Mouse (Mus musculus) liver, adult 2 months (tissue): ENCODE measurements around the gene Dlgap1. TPM values are rescaled to one million over a fixed set of nuclear protein-coding genes. Genes with fewer than 3 reads are reported as not detected.

Source experiments
- DNase-seq: peaks from one replicate; pipeline ENCODE4 v3.0.0-alpha.2; 2011; ENCODE audit warnings: low read depth, low spot score; ENCODE audit errors: extremely low read depth
- H3K27ac ChIP-seq: fragments of 200-500 bp; replicated peaks from 2 replicates; pipeline ENCODE4 v1.5.1; 2012; ENCODE audit warnings: low read depth, mild to moderate bottlenecking, control low read depth, inconsistent platforms, low read length; ENCODE audit not compliant: insufficient read depth
- H3K27me3 ChIP-seq: fragments of 200-500 bp; 2 replicates; pipeline ENCODE4 v1.6.1; 2012; ENCODE audit warnings: mild to moderate bottlenecking, moderate library complexity, low read length, inconsistent platforms; ENCODE audit not compliant: control insufficient read depth, insufficient read depth
- H3K36me3 ChIP-seq: fragments of 200-500 bp; 2 replicates; pipeline ENCODE4 v1.6.1; 2012; ENCODE audit warnings: low read length, inconsistent platforms; ENCODE audit not compliant: control insufficient read depth, insufficient read depth
- H3K4me1 ChIP-seq: fragments of 200-500 bp; 2 replicates; pipeline ENCODE4 v1.6.1; 2011; ENCODE audit warnings: low read length; ENCODE audit not compliant: control insufficient read depth, insufficient read depth
- H3K4me3 ChIP-seq: fragments of 200-500 bp; 2 replicates; pipeline ENCODE4 v1.5.1; 2011; ENCODE audit warnings: low read depth, mild to moderate bottlenecking, control low read depth, low read length, moderate library complexity; ENCODE audit not compliant: insufficient read depth
- H3K79me2 ChIP-seq: fragments of 200-500 bp; 2 replicates; pipeline ENCODE4 v1.6.1; 2012; ENCODE audit warnings: inconsistent platforms, mild to moderate bottlenecking, low read length, moderate library complexity; ENCODE audit not compliant: control insufficient read depth, insufficient read depth
- H3K9ac ChIP-seq: fragments of 200-500 bp; 2 replicates; pipeline ENCODE4 v1.6.1; 2012; ENCODE audit warnings: low read depth, mild to moderate bottlenecking, control low read depth, inconsistent platforms, low read length
- CTCF ChIP-seq: fragments of 200-500 bp; IDR thresholded peaks from 2 replicates; pipeline ENCODE4 v1.5.1; 2011; ENCODE audit warnings: low read depth, low read length, control low read depth
- POLR2A ChIP-seq: fragments of 200-500 bp; IDR thresholded peaks from 2 replicates; pipeline ENCODE4 v1.6.1; 2011; ENCODE audit warnings: low read length, control low read depth; ENCODE audit not compliant: insufficient read depth; ENCODE audit errors: extremely low read depth
- WGBS: fragments of 180-500 bp; shearing (Covaris S2); methylation state at CpG from one replicate; pipeline ENCODE4 v1.1.7; 2018; 5-methylcytosine and 5-hydroxymethylcytosine counted together
- polyA plus RNA-seq: library from polyadenylated mRNA; depleted of rRNA; stranded (reverse); fragments of >200 nt; gene quantifications from 2 replicates; pipeline ENCODE4 v1.2.3, GENCODE M21; 2012
- total RNA-seq: library from RNA; depleted of rRNA; stranded (reverse); fragments of >200 nt; gene quantifications from 2 replicates; pipeline ENCODE4 v1.2.3, GENCODE M21; 2014

Gene Dlgap1
- total and polyA plus RNA-seq, 2 experiments = 0.55 to 1.5 TPM

DNA sequence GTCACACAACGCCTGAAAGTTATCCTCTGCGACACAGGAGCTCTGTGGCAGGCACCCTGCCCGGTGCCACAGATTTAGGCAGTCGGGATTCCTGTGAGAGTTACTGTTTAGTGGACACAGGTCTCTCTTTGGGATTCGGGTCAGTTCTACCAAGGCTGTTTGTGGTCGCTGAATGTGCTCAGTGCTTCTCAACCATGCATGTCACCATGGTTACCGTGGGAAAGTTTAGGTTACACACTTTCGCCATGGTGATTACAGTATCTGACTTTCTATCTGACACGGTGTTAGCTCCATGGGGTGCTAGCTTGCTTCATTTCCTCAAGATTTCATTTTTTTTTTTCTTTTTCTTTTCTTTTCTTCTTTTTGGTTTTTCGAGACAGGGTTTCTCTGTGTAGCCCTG, 793.8 kb downstream of the Dlgap1 start:
- no peak overlapping the region for H3K27ac ChIP-seq
- H3K79me2 ChIP-seq = no peaks in the 10 kb centered on the region
- H3K4me3 ChIP-seq = no peak overlapping the region
- 91% methylated on average over 10 of the region's 10 CpGs for WGBS
- no peaks in the 10 kb centered on the region for H3K4me1 ChIP-seq
- TF ChIP-seq POLR2A = no peak
- no peaks in the 10 kb centered on the region for H3K27me3 ChIP-seq
- no peak overlapping the region for H3K9ac ChIP-seq
- no peak for DNase-seq
- H3K36me3 ChIP-seq = no peaks in the 10 kb centered on the region

DNA sequence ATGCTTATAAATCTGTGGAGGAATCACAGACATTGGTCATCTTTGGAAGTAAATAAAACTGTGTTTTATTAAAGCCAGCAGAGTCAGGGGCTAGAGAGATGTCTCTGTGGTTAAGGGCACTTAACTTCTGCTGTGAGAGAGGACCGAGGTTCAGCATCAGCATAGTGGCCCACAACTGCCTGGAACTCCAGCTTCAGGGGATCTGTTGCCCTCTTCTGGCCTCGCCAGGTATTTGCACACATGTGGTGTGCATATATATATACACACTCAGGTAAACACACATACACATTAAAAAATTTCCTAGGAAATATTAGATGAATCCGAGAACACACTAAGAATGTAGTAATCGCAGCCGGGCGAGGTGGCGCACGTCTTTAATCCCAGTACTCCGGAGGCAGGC, 796.5 kb downstream of the Dlgap1 start:
- 98% methylated on average over 9 of the region's 9 CpGs for WGBS

DNA sequence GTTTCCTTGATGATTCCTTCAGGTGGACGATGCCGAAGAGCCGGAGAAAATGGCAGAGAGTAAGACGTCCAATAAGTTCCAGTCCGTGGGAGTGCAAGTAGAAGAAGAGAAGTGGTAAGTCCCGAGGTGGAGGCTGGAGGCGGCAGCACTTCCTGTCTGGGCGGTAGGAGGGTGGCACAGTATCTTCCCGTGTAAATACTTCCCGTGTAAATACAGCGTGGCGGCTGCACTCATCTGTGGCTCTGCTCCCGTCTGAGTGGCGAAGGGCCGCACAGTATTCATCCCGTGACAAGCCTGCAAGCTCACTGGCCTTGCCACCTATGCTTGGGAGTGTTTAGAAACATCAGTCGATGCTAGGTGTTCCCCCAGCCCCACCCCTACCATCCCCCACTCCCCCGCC, 797.1 kb downstream of the Dlgap1 start:
- no peak for DNase-seq
- Histone ChIP-seq H3K9ac (no peak overlapping the region), H3K27me3 (no peaks in the 10 kb centered on the region), H3K4me3 (no peak overlapping the region), H3K79me2 (no peaks in the 10 kb centered on the region), H3K27ac (no peak overlapping the region), H3K36me3 (no peaks in the 10 kb centered on the region), H3K4me1 (no peaks in the 10 kb centered on the region)
- 72% methylated on average over 18 of the region's 18 CpGs for WGBS
- TF ChIP-seq CTCF (no peak), POLR2A (no peak)

More for the DNA sequence above, 796.5 kb downstream of the Dlgap1 start:
- H3K36me3 ChIP-seq = no peaks in the 10 kb centered on the region
- no peaks in the 10 kb centered on the region for H3K79me2 ChIP-seq
- no peaks in the 10 kb centered on the region for H3K27me3 ChIP-seq
- no peak overlapping the region for H3K9ac ChIP-seq
- no peak for DNase-seq
- H3K27ac ChIP-seq = no peak overlapping the region
- H3K4me3 ChIP-seq = no peak overlapping the region
- no peak for TF ChIP-seq CTCF
- H3K4me1 ChIP-seq = no peaks in the 10 kb centered on the region

DNA sequence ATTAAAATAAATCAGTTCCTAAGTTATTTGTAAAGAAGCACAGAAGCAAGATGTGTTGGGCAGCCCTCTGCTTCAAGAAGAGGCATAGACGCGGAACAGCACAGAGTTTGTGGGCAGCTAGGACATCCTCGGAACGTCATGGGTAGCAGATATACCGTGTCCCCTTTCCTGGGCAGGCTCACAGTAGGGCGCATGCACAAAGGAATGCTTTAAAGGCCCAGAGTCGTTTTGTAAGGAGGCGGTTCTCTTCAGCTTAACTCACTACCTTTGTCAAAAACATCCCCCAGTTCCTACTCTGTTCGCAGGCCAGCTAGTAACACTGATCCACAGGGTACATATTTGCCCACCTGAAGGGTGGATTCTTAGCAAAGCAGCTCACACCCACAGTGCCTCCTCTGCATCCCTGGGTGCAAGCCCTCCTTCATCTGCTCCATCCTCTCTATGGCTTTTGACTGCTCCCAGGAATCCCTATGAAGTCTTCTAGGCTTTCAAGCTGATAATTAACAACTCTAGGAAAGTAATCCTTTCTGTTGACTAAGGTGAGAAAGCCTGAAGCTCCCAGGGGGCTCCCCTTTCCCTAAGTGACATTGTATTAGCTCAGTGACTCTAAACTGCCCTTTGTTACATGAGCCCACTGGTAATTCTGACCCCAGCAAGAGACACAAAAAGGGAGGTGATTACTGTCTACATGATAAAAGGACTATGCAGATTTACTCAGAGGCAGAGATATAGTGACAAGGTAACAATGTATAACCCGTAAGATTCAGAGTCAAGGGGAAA, 803.4 kb downstream of the Dlgap1 start:
- no peaks in the 10 kb centered on the region for H3K79me2 ChIP-seq
- H3K9ac ChIP-seq = no peak overlapping the region
- H3K36me3 ChIP-seq = no peaks in the 10 kb centered on the region
- no peak overlapping the region for H3K4me3 ChIP-seq
- no peaks in the 10 kb centered on the region for H3K27me3 ChIP-seq
- H3K4me1 ChIP-seq = no peaks in the 10 kb centered on the region
- no peak for DNase-seq
- H3K27ac ChIP-seq = no peak overlapping the region
- 39% methylated on average over 10 of the region's 10 CpGs for WGBS
- TF ChIP-seq POLR2A = no peak
- TF ChIP-seq CTCF = no peak

DNA sequence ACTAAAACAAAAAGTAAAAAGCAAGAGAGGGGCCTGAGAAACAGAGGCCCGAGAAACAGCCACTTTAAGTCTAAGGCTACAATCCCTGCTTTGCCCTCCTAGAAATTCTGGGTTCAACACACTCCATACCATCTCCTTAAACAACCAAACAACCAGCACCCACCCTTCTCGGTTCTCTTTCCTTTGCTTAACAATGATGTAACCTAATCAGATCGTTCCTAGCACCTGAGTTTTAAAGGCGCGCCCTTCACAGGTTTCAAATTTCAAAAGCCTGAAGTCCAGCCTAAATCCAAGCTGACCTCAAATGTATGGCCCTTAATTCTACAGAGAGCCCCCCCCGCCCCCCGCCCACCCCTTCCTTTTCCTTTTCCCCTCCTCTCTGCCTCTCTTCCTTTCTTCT, 810.9 kb downstream of the Dlgap1 start:
- TF ChIP-seq POLR2A (no peak), CTCF (no peak)

DNA sequence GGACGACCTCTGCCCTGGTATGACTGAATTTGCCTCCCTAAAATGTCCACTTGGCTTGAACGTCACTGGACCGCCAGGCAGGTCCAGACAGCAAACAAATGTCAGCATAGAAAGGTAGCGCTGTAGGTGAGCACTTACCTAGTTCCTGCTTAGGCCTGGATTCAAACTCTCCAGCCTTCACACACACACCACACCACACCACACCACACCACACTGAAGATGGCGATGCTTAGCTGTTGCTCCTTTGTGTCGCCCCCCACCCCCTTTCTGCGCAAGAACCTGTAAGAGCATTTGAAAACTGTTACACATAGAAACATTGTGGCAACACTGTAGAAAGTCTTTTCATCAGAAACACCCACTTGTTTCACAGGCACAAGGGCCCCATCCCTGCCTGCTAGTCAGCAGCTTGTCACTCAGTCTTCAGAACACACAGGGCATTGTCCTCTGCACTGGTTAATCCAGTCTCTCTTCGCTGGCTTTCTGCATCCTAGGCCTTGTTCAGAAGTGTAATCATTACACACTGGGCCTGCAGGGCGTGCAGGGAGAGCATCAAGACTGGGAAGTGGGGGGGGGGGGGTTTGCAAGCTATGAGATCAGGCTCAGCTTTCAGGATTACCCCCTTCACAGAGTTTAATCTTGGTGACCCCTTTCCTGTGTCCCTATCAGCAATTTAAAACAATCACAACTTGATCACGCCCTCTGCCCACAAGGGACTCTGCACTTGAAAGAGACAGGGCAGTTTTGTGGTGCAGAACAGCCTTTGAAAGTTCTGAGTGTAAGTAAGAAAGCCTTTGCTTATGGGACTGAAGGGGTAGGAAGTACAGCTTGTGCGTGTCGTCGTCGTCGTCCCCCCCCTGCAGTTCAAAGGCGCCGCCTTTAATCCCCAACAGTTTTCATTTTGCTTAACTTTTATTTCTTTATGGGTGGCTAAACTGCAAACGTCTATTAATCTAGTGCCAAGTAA, 812.1 kb downstream of the Dlgap1 start:
- Histone ChIP-seq H3K36me3 (no peaks in the 10 kb centered on the region), H3K9ac (no peak overlapping the region), H3K27me3 (no peaks in the 10 kb centered on the region), H3K4me1 (no peaks in the 10 kb centered on the region), H3K79me2 (no peaks in the 10 kb centered on the region), H3K4me3 (no peak overlapping the region), H3K27ac (no peak overlapping the region)
- WGBS = 72% methylated on average over 18 of the region's 18 CpGs
- TF ChIP-seq CTCF (no peak), POLR2A (no peak)
- DNase-seq = no peak

More for the DNA sequence above, 810.9 kb downstream of the Dlgap1 start:
- Histone ChIP-seq H3K4me3 (no peak overlapping the region), H3K27me3 (no peaks in the 10 kb centered on the region), H3K27ac (no peak overlapping the region), H3K4me1 (no peaks in the 10 kb centered on the region), H3K9ac (no peak overlapping the region), H3K79me2 (no peaks in the 10 kb centered on the region), H3K36me3 (no peaks in the 10 kb centered on the region)
- DNase-seq = no peak
- 40% methylated on average over 7 of the region's 7 CpGs for WGBS
